Mouse (Mus musculus) heart, adult 2 months (tissue): Measurements from ENCODE around the gene Osr1.

Experiments used
- CTCF ChIP-seq: fragments of 200-600 bp; IDR thresholded peaks from 2 replicates; pipeline ENCODE4 v1.8.1; 2022; ENCODE audit warnings: antibody characterized with exemption, mild to moderate bottlenecking, moderate library complexity
- POLR2A ChIP-seq: fragments of 200-500 bp; IDR thresholded peaks from 2 replicates; pipeline ENCODE4 v1.6.1; 2011; ENCODE audit warnings: mild to moderate bottlenecking, low read depth, low read length, control low read depth; ENCODE audit not compliant: insufficient read depth

- TF ChIP-seq CTCF: peak; percentile 45
- peak; percentile 43; the same call in 1 of the 2 replicates for TF ChIP-seq POLR2A
Observed at GRCm38 (mm10) chr12:9574244-9574871, 4.4 kb downstream of the Osr1 start.
